Mouse (Mus musculus): ENCODE results near the gene Taf9b. TPM values are rescaled to one million over a fixed set of nuclear protein-coding genes. Genes with fewer than 3 reads are reported as not detected.

Taf9b gene
- polyA plus RNA-seq, 1 experiment = 1.9 TPM

GRCm38 (mm10) chrX:106186713-106187649 lies 34.0 kb downstream of the Taf9b start, which contains the start of gene Pgk1:
Pgk1 (plus strand) TSS chrX:106187100.
- Histone ChIP-seq H3ac (ENCODE audit: control insufficient read depth, insufficient read length) (peak within 1 kb of the TSS; percentile 57), H3K36me3 (ENCODE audit: control insufficient read depth, insufficient read depth) (peaks cover 5% of the 10 kb centered on the region), H3K79me2 (ENCODE audit: control insufficient read depth, insufficient read depth) (peaks cover 49% of the 10 kb centered on the region), H3K4me2 (ENCODE audit: low read depth) (peak within 1 kb of the TSS; percentile 98), H3K4me3 (peak within 1 kb of the TSS; percentile 80), H3K27me3 (ENCODE audit: control insufficient read depth, insufficient read depth, insufficient read length) (no peaks in the 10 kb centered on the region)
- TF ChIP-seq MYOG (IDR thresholded peaks at IDR 0.05; ENCODE audit: control insufficient read depth in 1 of 3, insufficient read depth in 1 of 3, insufficient read length in 2 of 3, low read depth in 2 of 3) (peak in 1 of 3 experiments; percentile 37), MYOD1 (IDR thresholded peaks at IDR 0.05; ENCODE audit: control insufficient read depth in 1 of 3, insufficient read length in 2 of 3, low read depth in 2 of 3) (no peak), POLR2AphosphoS2 (IDR thresholded peaks at IDR 0.05; ENCODE audit: insufficient read length, low read depth) (peak; percentile 69), POLR2A (IDR thresholded peaks at IDR 0.05; ENCODE audit: insufficient read length, low read depth) (peak; percentile 63)

GRCm38 (mm10) chrX:106185706-106186105 lies 35.3 kb downstream of the Taf9b start:
- Histone ChIP-seq H3ac (ENCODE audit: control insufficient read depth, insufficient read length) (no peak overlapping the region), H3K4me2 (ENCODE audit: low read depth) (peak overlapping the region; percentile 98)

GRCm38 (mm10) chrX:106184279-106184678 lies 36.7 kb downstream of the Taf9b start:
- TF ChIP-seq MAX (IDR thresholded peaks at IDR 0.05; ENCODE audit: low read depth) = no peak
- no peak for TF ChIP-seq CEBPB (IDR thresholded peaks at IDR 0.05; ENCODE audit: insufficient read depth, poor library complexity, severe bottlenecking)
- no peak for TF ChIP-seq TCF12 (IDR thresholded peaks at IDR 0.05; ENCODE audit: insufficient read depth, poor library complexity, severe bottlenecking)
- TF ChIP-seq REST (IDR thresholded peaks at IDR 0.05; ENCODE audit: insufficient read depth, insufficient read length) = no peak
- no peak for TF ChIP-seq E2F4 (IDR thresholded peaks at IDR 0.05; ENCODE audit: insufficient read depth)
- no peak for TF ChIP-seq MYOD1 (IDR thresholded peaks at IDR 0.05; ENCODE audit: control insufficient read depth in 1 of 3, insufficient read length in 2 of 3, low read depth in 2 of 3)
- no peak for TF ChIP-seq USF1 (IDR thresholded peaks at IDR 0.05; ENCODE audit: low read depth)
- TF ChIP-seq POLR2AphosphoS2 (IDR thresholded peaks at IDR 0.05; ENCODE audit: insufficient read length, low read depth) = no peak
- TF ChIP-seq SRF (IDR thresholded peaks at IDR 0.05; ENCODE audit: control insufficient read depth, insufficient read length, low read depth) = no peak
- TF ChIP-seq POLR2A (IDR thresholded peaks at IDR 0.05; ENCODE audit: insufficient read length, low read depth) = no peak
- TF ChIP-seq TCF3 (IDR thresholded peaks at IDR 0.05; ENCODE audit: insufficient read length, low read depth) = no peak
- no peak for TF ChIP-seq MYOG (IDR thresholded peaks at IDR 0.05; ENCODE audit: control insufficient read depth in 1 of 3, insufficient read depth in 1 of 3, insufficient read length in 2 of 3, low read depth in 2 of 3)
- no peak overlapping the region for H3K4me3 ChIP-seq
- no peaks in the 10 kb centered on the region for H3K36me3 ChIP-seq (ENCODE audit: control insufficient read depth, insufficient read depth)
- no peaks in the 10 kb centered on the region for H3K27me3 ChIP-seq (ENCODE audit: control insufficient read depth, insufficient read depth, insufficient read length)
- H3ac ChIP-seq (ENCODE audit: control insufficient read depth, insufficient read length) = no peak overlapping the region
- H3K4me2 ChIP-seq (ENCODE audit: low read depth) = no peak overlapping the region
- peaks cover 22% of the 10 kb centered on the region for H3K79me2 ChIP-seq (ENCODE audit: control insufficient read depth, insufficient read depth)

More at GRCm38 (mm10) chrX:106185706-106186105, 35.3 kb downstream of the Taf9b start:
- Histone ChIP-seq H3K36me3 (ENCODE audit: control insufficient read depth, insufficient read depth) (peaks cover 5% of the 10 kb centered on the region), H3K4me3 (peak overlapping the region; percentile 80), H3K27me3 (ENCODE audit: control insufficient read depth, insufficient read depth, insufficient read length) (no peaks in the 10 kb centered on the region), H3K79me2 (ENCODE audit: control insufficient read depth, insufficient read depth) (peaks cover 36% of the 10 kb centered on the region)
- peak; percentile 85 for TF ChIP-seq USF1 (IDR thresholded peaks at IDR 0.05; ENCODE audit: low read depth)
- no peak for TF ChIP-seq TCF3 (IDR thresholded peaks at IDR 0.05; ENCODE audit: insufficient read length, low read depth)

GRCm38 (mm10) chrX:106176331-106176730 lies 44.6 kb downstream of the Taf9b start:
- TF ChIP-seq POLR2A (IDR thresholded peaks at IDR 0.05; ENCODE audit: insufficient read length, low read depth) (no peak), TCF3 (IDR thresholded peaks at IDR 0.05; ENCODE audit: insufficient read length, low read depth) (no peak), USF1 (IDR thresholded peaks at IDR 0.05; ENCODE audit: low read depth) (no peak), MYOD1 (IDR thresholded peaks at IDR 0.05; ENCODE audit: control insufficient read depth in 1 of 3, insufficient read length in 2 of 3, low read depth in 2 of 3) (no peak), SRF (IDR thresholded peaks at IDR 0.05; ENCODE audit: control insufficient read depth, insufficient read length, low read depth) (no peak), REST (IDR thresholded peaks at IDR 0.05; ENCODE audit: insufficient read depth, insufficient read length) (no peak), E2F4 (IDR thresholded peaks at IDR 0.05; ENCODE audit: insufficient read depth) (no peak), TCF12 (IDR thresholded peaks at IDR 0.05; ENCODE audit: insufficient read depth, poor library complexity, severe bottlenecking) (no peak), CEBPB (IDR thresholded peaks at IDR 0.05; ENCODE audit: insufficient read depth, poor library complexity, severe bottlenecking) (no peak), MYOG (IDR thresholded peaks at IDR 0.05; ENCODE audit: control insufficient read depth in 1 of 3, insufficient read depth in 1 of 3, insufficient read length in 2 of 3, low read depth in 2 of 3) (no peak), POLR2AphosphoS2 (IDR thresholded peaks at IDR 0.05; ENCODE audit: insufficient read length, low read depth) (no peak), MAX (IDR thresholded peaks at IDR 0.05; ENCODE audit: low read depth) (no peak)
- no peak overlapping the region for H3ac ChIP-seq (ENCODE audit: control insufficient read depth, insufficient read length)
- H3K4me2 ChIP-seq (ENCODE audit: low read depth) = no peak overlapping the region
- H3K4me3 ChIP-seq = no peak overlapping the region
- no peaks in the 10 kb centered on the region for H3K27me3 ChIP-seq (ENCODE audit: control insufficient read depth, insufficient read depth, insufficient read length)
- H3K79me2 ChIP-seq (ENCODE audit: control insufficient read depth, insufficient read depth) = no peaks in the 10 kb centered on the region
- no peaks in the 10 kb centered on the region for H3K36me3 ChIP-seq (ENCODE audit: control insufficient read depth, insufficient read depth)

- Histone ChIP-seq H3K27me3 (ENCODE audit: control insufficient read depth, insufficient read depth, insufficient read length) (no peaks in the 10 kb centered on the region), H3K4me2 (ENCODE audit: low read depth) (no peak overlapping the region), H3K79me2 (ENCODE audit: control insufficient read depth, insufficient read depth) (no peaks in the 10 kb centered on the region), H3K36me3 (ENCODE audit: control insufficient read depth, insufficient read depth) (no peaks in the 10 kb centered on the region), H3K4me3 (no peak overlapping the region), H3ac (ENCODE audit: control insufficient read depth, insufficient read length) (no peak overlapping the region)
- TF ChIP-seq SRF (IDR thresholded peaks at IDR 0.05; ENCODE audit: control insufficient read depth, insufficient read length, low read depth) (no peak), USF1 (IDR thresholded peaks at IDR 0.05; ENCODE audit: low read depth) (no peak), POLR2A (IDR thresholded peaks at IDR 0.05; ENCODE audit: insufficient read length, low read depth) (no peak), E2F4 (IDR thresholded peaks at IDR 0.05; ENCODE audit: insufficient read depth) (no peak), MYOD1 (IDR thresholded peaks at IDR 0.05; ENCODE audit: control insufficient read depth in 1 of 3, insufficient read length in 2 of 3, low read depth in 2 of 3) (no peak), CEBPB (IDR thresholded peaks at IDR 0.05; ENCODE audit: insufficient read depth, poor library complexity, severe bottlenecking) (no peak), MAX (IDR thresholded peaks at IDR 0.05; ENCODE audit: low read depth) (no peak), REST (IDR thresholded peaks at IDR 0.05; ENCODE audit: insufficient read depth, insufficient read length) (no peak), POLR2AphosphoS2 (IDR thresholded peaks at IDR 0.05; ENCODE audit: insufficient read length, low read depth) (no peak), TCF3 (IDR thresholded peaks at IDR 0.05; ENCODE audit: insufficient read length, low read depth) (no peak), MYOG (IDR thresholded peaks at IDR 0.05; ENCODE audit: control insufficient read depth in 1 of 3, insufficient read depth in 1 of 3, insufficient read length in 2 of 3, low read depth in 2 of 3) (no peak), TCF12 (IDR thresholded peaks at IDR 0.05; ENCODE audit: insufficient read depth, poor library complexity, severe bottlenecking) (no peak)
Measured at GRCm38 (mm10) chrX:106171853-106172154, 49.2 kb downstream of the Taf9b start.
